Mouse (Mus musculus) inflammation-experienced regulatory T-cells, adult 6 months (primary cell): ENCODE measurements around the gene Nit1. TPM values are rescaled to one million over a fixed set of nuclear protein-coding genes. Genes with fewer than 3 reads are reported as not detected.
"Not testable (repeated sequence)": the region's sequence is repeated elsewhere in the genome, so short reads cannot be mapped to it uniquely, and the experiment has no call there.

ENCODE experiments used
- ATAC-seq: one replicate; pipeline ENCODE4 v1.8.0; 2017
- polyA plus RNA-seq, 3 experiments: library from polyadenylated mRNA; unstranded; fragments of 100-300 nt; shearing (Covaris generic); gene quantifications; one replicate each; pipeline ENCODE4 v1.2.1; 2017

The Nit1 gene
- polyA plus RNA-seq, 3 experiments from 2014 or later, result 24.6 to 32.9 (median 30.1) TPM

- no peak for ATAC-seq
Observed at GRCm38 (mm10) chr1:171349210-171349609, 3.8 kb upstream of the Nit1 start.

- ATAC-seq, result no peak
Observed at GRCm38 (mm10) chr1:171348665-171349064, 3.2 kb upstream of the Nit1 start.

- peak; percentile 30 for ATAC-seq
Observed at GRCm38 (mm10) chr1:171346095-171346450, 627 bp upstream of the Nit1 start.

GRCm38 (mm10) chr1:171344715-171345114, 731 bp downstream of the Nit1 start:
- ATAC-seq, result no peak

- ATAC-seq, result no peak
Observed at GRCm38 (mm10) chr1:171343922-171344677, 1.3 kb downstream of the Nit1 start.

GRCm38 (mm10) chr1:171342262-171343207, 2.9 kb downstream of the Nit1 start:
- no peak for ATAC-seq

- ATAC-seq, result no peak
Observed at GRCm38 (mm10) chr1:171330216-171330560, 15.3 kb downstream of the Nit1 start.

- no peak for ATAC-seq
Observed at GRCm38 (mm10) chr1:171329433-171330215, 15.8 kb downstream of the Nit1 start.

GRCm38 (mm10) chr1:171328839-171329432, 16.5 kb downstream of the Nit1 start, which contains the start of gene Dedd:
TSS of gene Dedd (plus strand) at chr1:171329145.
- peak; percentile 91 for ATAC-seq

- no peak for ATAC-seq
Observed at GRCm38 (mm10) chr1:171328244-171328643, 17.2 kb downstream of the Nit1 start.

GRCm38 (mm10) chr1:171326588-171326987, 18.9 kb downstream of the Nit1 start:
- ATAC-seq, result not testable (repeated sequence)

GRCm38 (mm10) chr1:171325571-171325970, 19.9 kb downstream of the Nit1 start:
- no peak for ATAC-seq

- ATAC-seq, result no peak
Observed at GRCm38 (mm10) chr1:171322012-171322411, 23.4 kb downstream of the Nit1 start.

- peak; percentile 77 for ATAC-seq
Observed at GRCm38 (mm10) chr1:171321415-171321814, 24.0 kb downstream of the Nit1 start.

GRCm38 (mm10) chr1:171320151-171320550, 25.3 kb downstream of the Nit1 start:
- ATAC-seq, result no peak

GRCm38 (mm10) chr1:171319748-171320147, 25.7 kb downstream of the Nit1 start:
- no peak for ATAC-seq

- ATAC-seq, result no peak
Observed at GRCm38 (mm10) chr1:171309321-171309720, 36.1 kb downstream of the Nit1 start.

GRCm38 (mm10) chr1:171306157-171306556, 39.3 kb downstream of the Nit1 start:
- not testable (repeated sequence) for ATAC-seq

GRCm38 (mm10) chr1:171298226-171298625, 47.2 kb downstream of the Nit1 start:
- no peak for ATAC-seq

GRCm38 (mm10) chr1:171295063-171295402, 50.4 kb downstream of the Nit1 start:
- peak; percentile 32 for ATAC-seq

GRCm38 (mm10) chr1:171294298-171295062, 51.0 kb downstream of the Nit1 start, which contains the start of gene Ufc1:
TSS of gene Ufc1 (minus strand) at chr1:171295024.
- ATAC-seq, result peak; percentile 88

GRCm38 (mm10) chr1:171293906-171294297, 51.5 kb downstream of the Nit1 start:
- ATAC-seq, result no peak
